Mouse (Mus musculus) cortical plate, adult 2 months (tissue): Measurements from ENCODE around the gene Lrrfip2.

Experiments used
- CTCF ChIP-seq: fragments of 200-500 bp; IDR thresholded peaks from 2 replicates; pipeline ENCODE4 v1.5.1; 2011; ENCODE audit warnings: mild to moderate bottlenecking, control low read depth, low read length; ENCODE audit not compliant: insufficient read depth; ENCODE audit errors: extremely low read depth
- POLR2A ChIP-seq: fragments of 200-500 bp; IDR thresholded peaks from 2 replicates; pipeline ENCODE4 v1.6.1; 2011; ENCODE audit warnings: mild to moderate bottlenecking, low read length, control low read depth; ENCODE audit not compliant: insufficient read depth; ENCODE audit errors: extremely low read depth

GRCm38 (mm10) chr9:111149188-111149945 lies 32.0 kb downstream of the Lrrfip2 start:
- TF ChIP-seq POLR2A: no peak
- TF ChIP-seq CTCF: no peak
